Comparison of ENCODE assay signal across 8 mouse cellular contexts in the genomic region with DNA sequence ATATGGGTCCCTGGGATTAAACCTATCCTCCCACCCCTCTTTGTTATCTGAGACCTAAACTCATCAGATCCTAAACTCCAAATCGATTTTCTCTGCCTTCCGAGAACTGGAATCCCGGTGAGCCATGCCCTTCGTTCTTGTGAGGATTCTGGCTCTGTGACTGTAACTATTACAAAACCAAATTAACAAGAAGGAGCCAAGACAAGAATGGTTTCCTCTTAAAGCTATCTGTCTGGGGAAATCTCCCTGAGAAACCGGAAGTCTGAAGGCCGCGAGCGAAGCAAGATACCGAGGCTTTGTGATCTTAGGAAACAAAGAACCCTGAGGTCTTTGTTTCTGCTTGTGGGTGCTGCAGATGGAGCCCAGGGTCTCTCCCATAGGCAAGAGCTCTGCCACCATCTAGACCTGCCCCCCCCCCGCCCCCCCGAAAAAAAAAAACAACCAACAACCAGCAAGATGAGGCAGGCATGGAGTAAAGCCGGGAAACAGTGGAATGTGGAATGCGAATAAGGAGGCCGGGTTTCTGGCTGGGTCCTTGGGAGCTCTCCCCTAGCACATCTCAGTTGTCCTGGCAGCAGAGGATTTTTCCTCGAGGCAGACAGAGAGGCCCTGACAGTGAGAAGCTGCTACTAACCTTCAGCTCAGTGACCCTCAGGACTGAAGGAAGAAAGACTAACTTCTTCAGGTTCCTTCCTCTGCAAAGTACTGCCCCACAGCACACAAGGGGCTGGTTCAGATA. TPM values are rescaled to one million over a fixed set of nuclear protein-coding genes. Genes with fewer than 3 reads are reported as not detected.
DNase-seq lines count a peak whose midpoint lies in the region; ATAC-seq and TF ChIP-seq lines count a peak whose summit lies in the region.
"Had no signal": no experiment of that assay in that cellular context is flagged by ENCODE, and none has a peak within 500 bp of the region (broad histone marks: within the 10 kb centered on the region; RNA-seq: fewer than 3 reads in every experiment).

No protein-coding gene starts in this region.

- 21% methylated on average over 15 of the region's 15 CpGs for WGBS in thymus, adult 2 months
- 40% methylated on average over 15 of the region's 15 CpGs for WGBS in forebrain, embryonic 14.5 days
- 32% methylated on average over 15 of the region's 15 CpGs for WGBS in limb, embryonic 15.5 days
- WGBS in stomach, embryonic 16.5 days = 24% methylated on average over 15 of the region's 15 CpGs

- no peaks in the 10 kb centered on the region for H3K9me3 ChIP-seq in forebrain, embryonic 14.5 days (replicated peaks; ENCODE audit: control insufficient read depth, low read length)
- no peaks in the 10 kb centered on the region for H3K9me3 ChIP-seq in limb, embryonic 15.5 days
- H3K9me3 ChIP-seq in stomach, embryonic 16.5 days (replicated peaks; ENCODE audit: control insufficient read depth, low read length) = no peaks in the 10 kb centered on the region

- TF ChIP-seq CTCF in thymus, adult 2 months (IDR thresholded peaks at IDR 0.05; ENCODE audit: borderline replicate concordance, control insufficient read depth, extremely low read depth, insufficient read depth, low read length, poor library complexity) = no peak

- no peaks in the 10 kb centered on the region for H3K36me3 ChIP-seq in thymus, adult 2 months (ENCODE audit: control insufficient read depth, insufficient read depth, low read length)
- no peaks in the 10 kb centered on the region for H3K36me3 ChIP-seq in forebrain, embryonic 14.5 days (ENCODE audit: control insufficient read depth, insufficient read depth, low read length)
- no peaks in the 10 kb centered on the region for H3K36me3 ChIP-seq in limb, embryonic 15.5 days
- H3K36me3 ChIP-seq in stomach, embryonic 16.5 days (ENCODE audit: control insufficient read depth, insufficient read depth, low read length) = no peaks in the 10 kb centered on the region

- H3K4me1 ChIP-seq in thymus, adult 2 months (replicated peaks; ENCODE audit: control insufficient read depth, insufficient read depth, low read length) = peaks cover 35% of the 10 kb centered on the region
- peaks cover 26% of the 10 kb centered on the region for H3K4me1 ChIP-seq in forebrain, embryonic 14.5 days (ENCODE audit: control insufficient read depth, insufficient read depth, low read length)
- H3K4me1 ChIP-seq in limb, embryonic 15.5 days = peaks cover 55% of the 10 kb centered on the region
- H3K4me1 ChIP-seq in stomach, embryonic 16.5 days (ENCODE audit: control insufficient read depth, insufficient read depth, low read length) = peaks cover 48% of the 10 kb centered on the region

- H3K27me3 ChIP-seq in thymus, adult 2 months (ENCODE audit: control insufficient read depth, insufficient read depth, low read length) = no peaks in the 10 kb centered on the region; the same call in 1 of the 2 replicates
- no peaks in the 10 kb centered on the region for H3K27me3 ChIP-seq in forebrain, embryonic 14.5 days (replicated peaks; ENCODE audit: control insufficient read depth, insufficient read depth, low read length)
- H3K27me3 ChIP-seq in limb, embryonic 15.5 days = no peaks in the 10 kb centered on the region
- H3K27me3 ChIP-seq in stomach, embryonic 16.5 days (ENCODE audit: control insufficient read depth, insufficient read depth, low read length) = no peaks in the 10 kb centered on the region

- H3K9ac ChIP-seq in forebrain, embryonic 14.5 days (ENCODE audit: low read length) = no peak overlapping the region
- no peak overlapping the region for H3K9ac ChIP-seq in limb, embryonic 15.5 days
- peak overlapping the region; percentile 3 for H3K9ac ChIP-seq in stomach, embryonic 16.5 days (ENCODE audit: low read length)

- H3K27ac ChIP-seq in thymus, adult 2 months (ENCODE audit: control insufficient read depth, insufficient read depth, low read length) = peak overlapping the region; percentile 76
- H3K27ac ChIP-seq in forebrain, embryonic 14.5 days (ENCODE audit: low read depth, low read length) = peak overlapping the region; percentile 54; the same call in 1 of the 2 replicates
- peak overlapping the region; percentile 92 for H3K27ac ChIP-seq in limb, embryonic 15.5 days
- H3K27ac ChIP-seq in stomach, embryonic 16.5 days (ENCODE audit: low read length) = peak overlapping the region; percentile 95

- no peak overlapping the region for H3K4me3 ChIP-seq in thymus, adult 2 months (ENCODE audit: control insufficient read depth, insufficient read depth, low read length)
- no peak overlapping the region for H3K4me3 ChIP-seq in forebrain, embryonic 14.5 days (ENCODE audit: low read depth, low read length)
- no peak overlapping the region for H3K4me3 ChIP-seq in limb, embryonic 15.5 days
- no peak overlapping the region for H3K4me3 ChIP-seq in stomach, embryonic 16.5 days (replicated peaks; ENCODE audit: low read length)

- no peak overlapping the region for H3K4me2 ChIP-seq in forebrain, embryonic 14.5 days (ENCODE audit: low read length)
- H3K4me2 ChIP-seq in limb, embryonic 15.5 days = 0 out of 2 replicates have a peak overlapping the region, but pooled peaks have one; percentile 14
- H3K4me2 ChIP-seq in stomach, embryonic 16.5 days (ENCODE audit: low read depth, low read length) = peak overlapping the region; percentile 9; the same call in 1 of the 2 replicates

- TF ChIP-seq POLR2A in thymus, adult 2 months (IDR thresholded peaks at IDR 0.05; ENCODE audit: control insufficient read depth, extremely low read depth, insufficient read depth, low read length, poor library complexity) = no peak

- no peak for ATAC-seq in forebrain, embryonic 14.5 days
- no peak for ATAC-seq in limb, embryonic 15.5 days (ENCODE audit: insufficient number of reproducible peaks, low FRiP score, low TSS enrichment, low read depth)
- ATAC-seq in stomach, embryonic 16.5 days (ENCODE audit: insufficient read depth, low FRiP score) = no peak

- DNase-seq in thymus, adult 2 months = peak; percentile 38
- DNase-seq in thymus, adult 18-20 months = no peak
- no peak for DNase-seq in forebrain, embryonic 14.5 days (ENCODE audit: low spot score)
- DNase-seq in cerebellum, adult 8-10 months = no peak
- DNase-seq in urinary bladder, postnatal 36 days (ENCODE audit: low spot score in 2 of 2) = no peak

RNA-seq across cellular contexts. Expression of gene Ccdc8, which starts 2.3 kb away (rescaled TPM):
- polyA plus RNA-seq in thymus, adult 2 months (2012; rRNA removed) = 1.5 and 2.0 TPM in 2 replicates
- 3.4 and 3.7 TPM in 2 replicates for polyA plus RNA-seq in forebrain, embryonic 14.5 days (2014; fragmentation: Nextera tagmentation; extraction: Ambion mirVana)
- polyA plus RNA-seq in limb, embryonic 15.5 days (2015; fragmentation: Nextera tagmentation; extraction: Ambion mirVana) = 19.1 and 40.8 TPM in 2 replicates
- polyA plus RNA-seq in stomach, embryonic 16.5 days (2015; fragmentation: Nextera tagmentation; extraction: Ambion mirVana) = 40.4 and 45.1 TPM in 2 replicates

RNA-seq across cellular contexts. Expression of gene Gm42372, which starts 7.3 kb away (rescaled TPM):
- 2.3 TPM in 2 replicates for polyA plus RNA-seq in thymus, adult 2 months (2012; rRNA removed)
- polyA plus RNA-seq in forebrain, embryonic 14.5 days (2014; fragmentation: Nextera tagmentation; extraction: Ambion mirVana) = 3.8 and 3.9 TPM in 2 replicates
- 0.14 and 0.20 TPM in 2 replicates for polyA plus RNA-seq in limb, embryonic 15.5 days (2015; fragmentation: Nextera tagmentation; extraction: Ambion mirVana)
- polyA plus RNA-seq in stomach, embryonic 16.5 days (2015; fragmentation: Nextera tagmentation; extraction: Ambion mirVana) = 0.25 and 0.35 TPM in 2 replicates

RNA-seq across cellular contexts. Expression of gene Pnmal1, which starts 30.7 kb away (rescaled TPM):
- polyA plus RNA-seq in thymus, adult 2 months (2012; rRNA removed) = not detected in 2 replicates
- polyA plus RNA-seq in forebrain, embryonic 14.5 days (2014; fragmentation: Nextera tagmentation; extraction: Ambion mirVana) = 55.5 and 61.9 TPM in 2 replicates
- polyA plus RNA-seq in limb, embryonic 15.5 days (2015; fragmentation: Nextera tagmentation; extraction: Ambion mirVana) = 0.33 and 0.50 TPM in 2 replicates
- 3.2 and 3.4 TPM in 2 replicates for polyA plus RNA-seq in stomach, embryonic 16.5 days (2015; fragmentation: Nextera tagmentation; extraction: Ambion mirVana)
- polyA plus RNA-seq: spleen, adult 2 months had no signal

RNA-seq across cellular contexts. Expression of gene Ppp5c, which starts 37.5 kb away (rescaled TPM):
- 359 and 363 TPM in 2 replicates for polyA plus RNA-seq in thymus, adult 2 months (2012; rRNA removed)
- 112 and 115 TPM in 2 replicates for polyA plus RNA-seq in forebrain, embryonic 14.5 days (2014; fragmentation: Nextera tagmentation; extraction: Ambion mirVana)
- polyA plus RNA-seq in limb, embryonic 15.5 days (2015; fragmentation: Nextera tagmentation; extraction: Ambion mirVana) = 101 and 115 TPM in 2 replicates
- 87.9 and 95.6 TPM in 2 replicates for polyA plus RNA-seq in stomach, embryonic 16.5 days (2015; fragmentation: Nextera tagmentation; extraction: Ambion mirVana)

RNA-seq across cellular contexts. Expression of gene Pnmal2, which starts 45.7 kb away (rescaled TPM):
- 2.2 and 3.0 TPM in 2 replicates for polyA plus RNA-seq in thymus, adult 2 months (2012; rRNA removed)
- polyA plus RNA-seq in forebrain, embryonic 14.5 days (2014; fragmentation: Nextera tagmentation; extraction: Ambion mirVana) = 48.1 and 63.2 TPM in 2 replicates
- polyA plus RNA-seq in limb, embryonic 15.5 days (2015; fragmentation: Nextera tagmentation; extraction: Ambion mirVana) = 20.2 and 31.1 TPM in 2 replicates
- 7.8 and 10.2 TPM in 2 replicates for polyA plus RNA-seq in stomach, embryonic 16.5 days (2015; fragmentation: Nextera tagmentation; extraction: Ambion mirVana)

Comparison
In these comparisons a context has a peak if more than half of its experiments do, and no peak if none do; other contexts are left out.
1. RNA of gene Pnmal1, which starts 30.7 kb away (polyA plus RNA-seq): 55.5 to 61.9 TPM in forebrain, embryonic 14.5 days; 3.2 to 3.4 TPM in stomach, embryonic 16.5 days, 0.33 to 0.50 TPM in limb, embryonic 15.5 days and not detected in thymus, adult 2 months; every median in the first group is over 10 times any median in the second.
2. Peak in every context shown above with its lines, with median percentiles within 50 percentile points of each other: H3K27ac ChIP-seq.